Mouse (Mus musculus): ENCODE measurements at regions not wholly inside any gene's neighbourhood (a gene's known extent, or its start where the extent isn't known, plus 50 kb on each side); places are given as distances from the start of the nearest gene placed in this dataset.
A peak's percentile ranks its signal among the peaks of the same experiment; 100 is the strongest.
"Not testable (repeated sequence)": the region's sequence is repeated elsewhere in the genome, so short reads cannot be mapped to it uniquely, and the experiment has no call there.

- no peak for DNase-seq (ENCODE audit: extremely low spot score in 1 of 2, low spot score in 1 of 2)
Measured at GRCm38 (mm10) chr3:21918431-21918830, 158.0 kb upstream of the Tbl1xr1 start.

DNA sequence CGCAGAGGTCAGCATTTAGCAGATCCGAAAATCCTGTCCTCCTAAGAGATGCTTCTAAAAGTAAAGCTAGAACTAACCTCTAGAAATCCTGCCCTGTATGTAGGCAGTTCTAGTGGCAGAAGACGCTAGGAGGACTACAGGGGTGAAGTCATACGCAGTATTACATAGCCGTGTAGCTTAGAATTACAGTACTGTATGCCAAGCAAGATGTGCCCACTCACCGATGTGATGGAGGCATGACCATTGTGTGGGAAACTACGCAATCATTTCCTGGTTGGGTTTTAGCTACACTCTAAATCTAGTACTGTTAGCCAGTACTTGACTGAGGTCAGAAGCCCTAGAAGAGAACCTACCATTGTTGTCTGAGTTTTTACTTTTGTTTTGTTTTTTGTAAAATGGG is 156.5 kb upstream of the Tbl1xr1 start:
- DNase-seq (ENCODE audit: extremely low spot score in 1 of 2, low spot score in 1 of 2): no peak

DNA sequence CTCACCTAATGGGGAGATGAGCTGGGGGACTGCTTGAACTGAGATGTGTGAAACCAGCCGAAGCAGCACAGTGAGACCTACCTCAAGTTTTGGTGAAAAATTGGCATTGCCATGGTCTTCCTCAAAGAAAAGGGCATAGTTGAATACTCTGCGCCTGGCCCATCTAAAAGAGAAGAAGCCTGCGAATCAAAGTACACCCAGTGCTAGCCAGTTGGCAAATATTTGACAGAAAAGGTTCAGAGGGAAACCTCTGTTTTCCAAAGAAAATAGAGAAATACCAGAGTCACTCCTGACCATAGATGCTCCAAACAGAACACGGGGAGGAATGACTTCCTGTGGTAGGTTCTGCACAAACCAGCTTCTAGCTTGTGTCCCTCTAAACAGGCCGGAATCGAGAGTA is 144.5 kb upstream of the Tbl1xr1 start:
- no peak for DNase-seq (ENCODE audit: extremely low spot score in 1 of 2, low spot score in 1 of 2)

GRCm38 (mm10) chr3:21932696-21933095 is 143.8 kb upstream of the Tbl1xr1 start:
- DNase-seq (ENCODE audit: extremely low spot score in 1 of 2, low spot score in 1 of 2): not testable (repeated sequence)

DNA sequence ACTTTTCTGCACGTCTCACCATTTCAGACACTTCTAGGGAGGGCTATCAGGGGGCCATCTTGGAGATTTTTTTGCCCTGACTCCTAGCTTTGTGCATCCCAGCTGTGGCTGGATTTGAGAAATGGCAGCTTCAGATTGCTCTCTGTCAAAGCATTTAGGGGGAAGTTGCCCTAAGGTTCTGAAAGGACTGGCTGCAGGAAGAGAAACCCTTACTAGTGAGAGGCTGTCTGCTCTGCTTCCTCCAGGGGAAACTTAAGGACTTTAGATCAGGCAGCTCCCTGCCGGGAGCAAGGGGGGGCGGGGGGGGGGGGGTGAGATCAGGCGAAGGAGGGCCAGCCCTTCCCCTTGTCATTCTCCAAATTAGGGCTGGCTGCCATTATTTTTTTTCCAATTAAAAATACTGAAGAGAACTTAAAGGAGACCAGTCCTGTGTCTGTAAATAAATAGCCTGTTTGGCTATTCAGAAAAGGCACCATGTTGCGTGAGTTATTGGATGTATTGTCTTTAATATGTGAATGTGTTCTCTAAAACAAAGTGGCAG is 141.7 kb upstream of the Tbl1xr1 start:
- no peak for DNase-seq (ENCODE audit: extremely low spot score in 1 of 2, low spot score in 1 of 2)

DNA sequence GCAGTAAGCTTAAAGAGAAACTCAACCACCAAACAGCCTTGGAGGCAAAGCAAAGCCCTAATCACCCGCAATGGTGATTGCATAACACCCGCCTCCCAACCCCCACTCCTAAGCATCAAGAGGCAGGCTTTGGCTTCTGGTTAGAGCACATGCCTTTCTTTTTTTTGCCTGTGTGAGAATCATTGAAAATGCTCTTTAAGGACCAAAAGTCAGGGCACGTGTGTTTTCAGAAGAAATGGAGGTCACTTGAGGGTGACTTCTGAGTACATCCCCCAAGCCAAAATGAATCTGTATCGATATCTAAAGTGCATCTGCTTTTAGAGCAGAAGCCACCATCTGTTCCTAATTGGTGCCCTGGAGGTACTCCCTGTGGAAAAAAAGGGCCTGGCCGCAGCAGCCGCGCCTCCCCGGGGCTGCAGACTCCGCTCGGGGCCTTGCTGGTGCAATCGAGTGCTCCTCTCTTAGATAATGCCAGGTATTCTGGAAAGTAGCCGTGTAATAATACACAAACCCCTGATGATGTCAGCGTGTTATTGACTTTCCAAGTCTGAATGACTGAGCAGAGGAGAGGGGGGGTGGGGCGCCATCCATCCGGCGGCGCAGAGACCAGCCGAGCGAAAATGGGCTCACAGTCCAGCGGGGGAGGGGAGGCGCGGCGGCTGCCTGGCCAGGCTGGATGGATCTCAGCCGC is 140.7 kb upstream of the Tbl1xr1 start:
- DNase-seq (ENCODE audit: extremely low spot score in 1 of 2, low spot score in 1 of 2): peak; percentile 90 to 97

DNA sequence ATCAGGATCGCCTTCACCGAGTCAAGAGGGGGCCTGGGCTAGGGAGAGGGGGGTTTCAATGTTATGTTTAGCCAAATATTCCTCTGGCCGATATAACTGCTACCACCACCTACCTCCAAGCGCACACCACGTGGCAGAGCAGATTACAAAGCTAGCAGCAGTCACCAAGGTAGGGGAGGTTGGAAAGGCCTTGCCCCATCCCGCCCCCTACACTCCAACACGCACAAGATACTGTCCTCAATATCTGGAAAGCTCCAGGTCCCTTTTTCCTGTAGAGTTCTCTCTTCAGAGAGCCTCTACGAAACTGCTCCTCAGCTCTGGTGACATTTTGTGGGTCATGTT is 140.2 kb upstream of the Tbl1xr1 start:
- DNase-seq (ENCODE audit: extremely low spot score in 1 of 2, low spot score in 1 of 2): no peak

- DNase-seq (ENCODE audit: extremely low spot score in 1 of 2, low spot score in 1 of 2): no peak
Measured at GRCm38 (mm10) chr3:21936616-21937015, 139.8 kb upstream of the Tbl1xr1 start.

DNA sequence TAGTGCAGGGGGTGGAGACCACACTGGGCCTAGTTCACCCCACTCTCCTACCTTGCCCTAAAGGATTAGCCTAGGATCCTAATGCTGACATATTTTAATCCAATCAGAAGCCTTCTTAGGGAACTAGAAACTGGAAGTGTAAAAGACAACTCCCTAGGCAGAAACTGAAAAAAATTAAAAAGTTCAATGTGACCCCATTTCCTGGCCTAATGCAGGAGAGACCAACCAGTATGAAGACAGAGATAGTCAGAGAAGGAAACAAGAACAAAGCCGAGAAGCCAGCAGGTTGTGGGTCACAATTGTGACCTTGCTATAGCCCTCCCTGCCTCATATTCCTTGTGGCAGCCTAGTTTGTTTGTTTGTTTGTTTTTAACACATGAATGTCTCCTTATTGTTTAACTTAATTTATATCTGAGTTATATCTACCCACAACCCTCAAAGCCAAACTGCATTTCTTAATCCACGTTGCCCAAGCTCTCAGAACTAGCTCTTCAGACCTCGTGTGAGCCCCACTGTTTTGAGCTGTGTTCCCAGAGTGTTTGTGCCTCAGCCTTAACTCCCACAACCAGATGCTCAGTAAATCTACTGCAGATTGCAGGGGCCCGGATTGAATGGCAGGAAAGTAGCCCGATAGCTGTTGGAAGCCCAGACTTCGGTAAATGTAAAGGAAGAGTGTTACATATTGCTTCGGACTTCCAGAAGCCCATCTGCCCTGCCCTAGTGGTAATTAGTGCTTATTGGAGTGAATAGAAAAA is 139.0 kb upstream of the Tbl1xr1 start:
- DNase-seq (ENCODE audit: extremely low spot score in 1 of 2, low spot score in 1 of 2): peak in 1 of 2 experiments; percentile 20

GRCm38 (mm10) chr3:21938071-21938848 is 138.2 kb upstream of the Tbl1xr1 start:
- peak in 1 of 2 experiments; percentile 15 for DNase-seq (ENCODE audit: extremely low spot score in 1 of 2, low spot score in 1 of 2)

DNA sequence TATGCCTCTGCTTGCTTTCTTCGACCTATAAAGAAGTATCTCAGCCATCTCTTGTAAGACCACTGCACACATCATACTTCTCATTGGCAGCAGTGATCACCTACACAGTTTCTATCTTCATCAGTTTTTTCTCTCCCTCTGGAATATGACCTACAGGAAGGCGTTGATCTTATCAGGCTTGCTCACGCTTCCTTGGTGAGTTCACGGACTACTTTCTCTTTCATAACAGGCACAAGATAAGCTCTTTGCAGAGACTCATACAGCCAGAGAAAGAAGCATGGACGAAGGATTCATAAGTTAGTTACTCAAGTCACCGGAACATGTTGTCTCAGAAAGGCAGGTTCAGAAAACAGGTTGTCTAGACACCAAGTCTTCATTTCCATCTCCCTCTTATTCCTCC is 136.7 kb upstream of the Tbl1xr1 start:
- no peak for DNase-seq (ENCODE audit: extremely low spot score in 1 of 2, low spot score in 1 of 2)

GRCm38 (mm10) chr3:21941596-21941995 is 134.9 kb upstream of the Tbl1xr1 start:
- DNase-seq (ENCODE audit: extremely low spot score in 1 of 2, low spot score in 1 of 2): no peak

- no peak for DNase-seq (ENCODE audit: extremely low spot score in 1 of 2, low spot score in 1 of 2)
Measured at GRCm38 (mm10) chr3:21942912-21943311, 133.5 kb upstream of the Tbl1xr1 start.

DNA sequence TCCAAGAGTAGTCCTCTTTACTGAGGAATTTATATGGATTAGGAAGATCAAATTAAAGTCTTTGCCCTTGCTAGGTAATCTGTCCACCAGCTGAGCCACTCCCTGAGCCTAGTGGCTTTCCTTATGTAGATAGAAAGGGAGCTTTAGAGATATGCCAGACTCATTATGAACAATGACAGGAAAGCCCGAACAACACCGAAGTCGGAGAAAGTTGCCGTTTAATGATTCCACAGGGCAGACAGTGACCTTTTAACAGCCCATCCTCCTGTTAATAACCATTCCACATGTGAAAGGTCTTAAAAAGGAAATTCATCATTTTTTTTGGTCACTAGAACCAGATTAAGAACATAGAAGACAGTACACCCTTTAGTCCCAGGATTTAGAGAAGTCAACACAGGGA is 130.7 kb upstream of the Tbl1xr1 start:
- DNase-seq (ENCODE audit: extremely low spot score in 1 of 2, low spot score in 1 of 2): no peak

DNA sequence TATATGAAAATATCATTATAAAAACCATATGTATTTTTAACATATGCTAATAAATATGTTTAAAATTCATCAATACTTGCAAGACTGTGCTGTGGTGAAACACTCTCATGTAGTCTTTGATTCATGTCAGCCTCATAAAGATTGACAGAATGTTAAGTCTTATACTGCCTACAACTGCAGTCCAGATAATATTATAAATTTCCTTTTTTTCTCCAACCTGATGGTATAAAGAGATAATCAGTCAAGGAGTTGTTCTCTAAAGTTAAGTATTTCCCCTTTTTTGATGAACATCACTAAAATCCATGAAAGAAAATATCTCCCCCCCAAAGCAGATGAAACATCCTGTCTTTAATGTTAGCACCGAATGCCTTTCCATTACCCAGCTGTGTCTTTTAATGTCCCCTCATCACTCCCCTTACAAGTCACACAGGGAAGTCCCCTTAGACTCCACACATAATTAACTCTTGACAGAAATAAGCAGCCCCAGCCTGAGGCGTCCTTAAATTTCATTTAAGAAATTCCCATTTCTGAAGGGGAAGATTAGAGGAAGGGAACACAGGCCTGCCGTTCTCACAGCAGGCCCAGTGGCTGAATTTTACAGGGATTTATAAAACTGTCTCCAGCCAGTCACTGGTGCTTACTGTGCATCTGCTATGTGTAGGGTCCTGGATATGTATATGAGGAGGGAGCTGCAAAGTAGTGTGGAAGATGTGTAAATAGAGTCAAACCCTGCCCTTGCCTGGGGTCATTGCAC is 129.0 kb upstream of the Tbl1xr1 start:
- no peak for DNase-seq (ENCODE audit: extremely low spot score in 1 of 2, low spot score in 1 of 2)

DNA sequence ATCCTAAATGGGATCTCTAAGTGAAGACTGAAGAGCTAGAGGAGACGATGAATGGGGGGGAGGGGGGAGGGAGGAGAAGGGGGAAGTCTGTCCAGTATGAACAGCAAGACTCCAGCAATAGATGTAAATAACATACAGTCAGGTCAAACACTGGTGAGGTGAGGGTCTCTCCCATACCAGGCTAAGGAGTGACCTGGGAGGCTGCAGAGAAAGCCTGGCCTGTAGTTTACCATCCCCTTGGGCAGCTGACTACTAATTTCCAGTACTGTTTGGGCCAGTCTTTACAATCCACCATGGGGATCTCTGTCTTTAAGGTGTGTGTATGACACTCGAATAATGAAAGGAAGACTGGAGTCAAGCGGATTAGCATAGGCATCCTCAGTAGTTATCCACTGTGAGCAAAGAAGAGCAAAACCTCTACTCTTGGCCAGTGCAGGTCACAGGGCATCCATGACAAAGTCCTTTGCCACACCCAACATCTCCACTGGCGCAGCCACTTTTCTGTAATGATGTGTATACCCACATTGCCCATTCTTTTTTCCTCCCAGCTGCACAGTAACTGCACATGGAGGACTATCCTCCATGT is 128.3 kb upstream of the Tbl1xr1 start:
- no peak for DNase-seq (ENCODE audit: extremely low spot score in 1 of 2, low spot score in 1 of 2)

DNA sequence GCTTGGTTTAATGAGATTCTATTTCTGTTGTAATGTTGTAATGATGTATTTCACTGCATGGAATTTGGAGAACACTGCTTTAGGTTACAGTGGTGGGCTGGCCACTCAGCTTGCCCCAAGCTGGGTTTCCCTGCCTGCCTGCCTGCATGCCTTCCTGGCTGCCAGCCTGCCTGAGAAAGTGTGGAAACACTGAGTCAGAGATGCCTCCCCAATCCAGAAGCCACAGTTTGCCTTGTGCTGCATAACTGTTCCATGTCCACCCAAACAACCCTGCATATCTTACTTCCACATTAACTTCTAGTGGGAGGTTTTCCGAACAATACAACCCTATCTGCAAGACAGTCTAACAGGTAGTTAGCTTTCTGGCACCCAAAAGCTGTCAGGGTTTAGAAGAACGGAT is 127.0 kb upstream of the Tbl1xr1 start:
- DNase-seq (ENCODE audit: extremely low spot score in 1 of 2, low spot score in 1 of 2): no peak

DNA sequence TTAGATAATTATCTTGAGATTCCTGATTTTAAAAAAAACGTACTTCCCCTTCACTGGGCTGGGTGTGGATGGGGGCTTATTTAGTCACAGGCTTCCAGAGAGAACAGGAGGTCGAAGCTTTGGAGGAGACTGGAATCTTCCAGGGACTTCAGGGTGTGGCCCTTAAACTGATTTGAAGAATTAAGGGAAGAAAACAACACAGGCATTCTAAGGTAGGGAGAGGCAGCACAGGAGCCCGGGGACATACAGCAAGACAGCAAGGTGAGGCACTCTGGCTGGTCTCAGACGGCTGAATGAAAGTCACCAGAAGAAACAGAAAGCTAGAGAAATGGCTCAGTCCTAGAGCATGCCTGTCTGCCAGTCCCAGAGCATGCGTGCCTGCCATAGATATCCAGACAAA is 125.9 kb upstream of the Tbl1xr1 start:
- DNase-seq (ENCODE audit: extremely low spot score in 1 of 2, low spot score in 1 of 2): no peak

DNA sequence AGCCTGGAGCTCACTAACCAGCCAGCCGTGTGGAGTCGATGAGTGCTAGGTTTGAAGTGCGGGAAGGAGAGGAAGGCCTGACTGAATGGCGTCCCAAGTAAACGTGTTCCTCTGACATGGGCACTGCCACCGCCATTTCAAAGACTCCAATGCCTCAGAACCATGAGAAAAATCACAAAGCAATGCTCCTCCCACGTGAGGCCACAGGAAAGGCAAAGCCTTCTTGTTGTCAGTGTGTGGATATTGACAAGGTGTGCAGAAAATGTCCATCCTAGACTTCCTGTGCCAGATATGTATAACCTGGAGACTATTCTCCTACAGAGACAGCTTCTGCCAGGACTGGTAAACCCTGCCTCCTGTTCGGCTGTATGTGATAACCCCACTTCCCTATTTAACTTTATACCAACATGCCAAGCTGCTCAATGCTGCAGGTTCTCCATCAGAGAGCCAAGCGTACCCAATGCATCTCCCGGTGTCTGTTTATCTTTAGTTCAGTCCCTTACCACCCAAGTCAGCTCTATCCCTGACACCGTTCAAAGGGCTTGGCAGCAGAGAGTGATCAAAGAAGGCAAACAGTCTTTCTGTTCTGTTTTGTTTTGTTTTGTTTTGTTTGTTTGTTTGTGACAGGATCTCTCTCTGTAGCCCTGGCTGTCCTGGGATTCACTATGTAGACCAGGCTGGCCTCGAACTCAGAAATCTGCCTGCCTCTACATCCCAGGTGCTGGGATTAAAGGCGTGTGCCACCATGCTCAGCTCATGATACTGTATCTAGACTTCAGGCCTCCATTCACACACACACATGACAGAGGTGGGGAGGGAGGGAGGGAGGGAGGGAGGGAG is 124.8 kb upstream of the Tbl1xr1 start:
- no peak for DNase-seq (ENCODE audit: extremely low spot score in 1 of 2, low spot score in 1 of 2)
